Mouse (Mus musculus): ENCODE results near the gene Odaph. TPM values are rescaled to one million over a fixed set of nuclear protein-coding genes. Genes with fewer than 3 reads are reported as not detected.

The Odaph gene
- polyA plus RNA-seq, 1 experiment from 2014 or later, result 0.30 TPM

- Histone ChIP-seq H3K9me3 (ENCODE audit: control insufficient read depth, low read length) (no peaks in the 10 kb centered on the region), H3K4me1 (replicated peaks; ENCODE audit: control insufficient read depth, insufficient read depth) (peaks cover 7% of the 10 kb centered on the region), H3K36me3 (ENCODE audit: control insufficient read depth, insufficient read depth, low read length) (peaks cover 5% of the 10 kb centered on the region), H3K9ac (ENCODE audit: low read length) (no peak overlapping the region), H3K27ac (replicated peaks) (no peak overlapping the region), H3K27me3 (ENCODE audit: control insufficient read depth, insufficient read depth, low read length) (no peaks in the 10 kb centered on the region), H3K4me2 (replicated peaks; ENCODE audit: low read depth) (no peak overlapping the region), H3K4me3 (ENCODE audit: low read depth, low read length) (no peak overlapping the region)
- TF ChIP-seq CTCF (IDR thresholded peaks at IDR 0.05; ENCODE audit: low read depth), result no peak
- TF ChIP-seq EP300 (optimal IDR thresholded peaks at IDR 0.05), result no peak
- WGBS, result 68% methylated on average over 1 of the region's 1 CpGs
- ATAC-seq (ENCODE audit: low FRiP score, low TSS enrichment) (no peak), DNase-seq (ENCODE audit: low spot score) (no peak)
These were observed 28.2 kb upstream of the Odaph start for GRCm38 (mm10) chr5:91959096-91959495.

DNA sequence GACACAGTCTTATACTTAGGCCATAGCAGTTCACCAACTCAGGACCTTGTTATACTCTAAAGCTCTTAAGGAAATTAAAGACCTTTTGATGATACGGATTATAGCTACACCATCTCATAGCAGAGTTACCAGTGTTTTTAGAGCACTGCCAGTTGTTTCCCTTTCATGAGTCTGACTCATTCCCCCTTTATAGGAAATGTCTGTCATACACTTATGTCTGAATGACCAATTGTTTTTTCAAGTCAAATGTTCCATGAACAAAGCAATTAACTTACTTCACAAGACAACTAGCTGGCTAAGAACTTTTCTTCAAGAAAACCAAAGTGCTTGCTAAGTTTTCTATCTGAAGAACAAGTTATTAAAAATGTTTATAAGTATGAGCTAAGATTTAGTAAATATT is 27.3 kb upstream of the Odaph start:
- no peak overlapping the region for H3K4me3 ChIP-seq (ENCODE audit: low read depth, low read length)
- peaks cover 7% of the 10 kb centered on the region for H3K4me1 ChIP-seq (replicated peaks; ENCODE audit: control insufficient read depth, insufficient read depth)
- H3K9ac ChIP-seq (ENCODE audit: low read length), result no peak overlapping the region
- H3K36me3 ChIP-seq (ENCODE audit: control insufficient read depth, insufficient read depth, low read length), result peaks cover 5% of the 10 kb centered on the region
- ATAC-seq (ENCODE audit: low FRiP score, low TSS enrichment) (no peak), DNase-seq (ENCODE audit: low spot score) (no peak)
- H3K27ac ChIP-seq (replicated peaks), result no peak overlapping the region; the same call in 1 of the 2 replicates
- no peaks in the 10 kb centered on the region for H3K27me3 ChIP-seq (ENCODE audit: control insufficient read depth, insufficient read depth, low read length)
- no peaks in the 10 kb centered on the region for H3K9me3 ChIP-seq (ENCODE audit: control insufficient read depth, low read length)
- H3K4me2 ChIP-seq (replicated peaks; ENCODE audit: low read depth), result peak overlapping the region; percentile 63
- 41% methylated on average over 1 of the region's 1 CpGs for WGBS
- TF ChIP-seq EP300 (optimal IDR thresholded peaks at IDR 0.05), result no peak
- TF ChIP-seq CTCF (IDR thresholded peaks at IDR 0.05; ENCODE audit: low read depth), result no peak

- Histone ChIP-seq H3K27me3 (ENCODE audit: control insufficient read depth, insufficient read depth, low read length) (no peaks in the 10 kb centered on the region), H3K9me3 (ENCODE audit: control insufficient read depth, low read length) (no peaks in the 10 kb centered on the region), H3K27ac (replicated peaks) (peak overlapping the region; percentile 80), H3K9ac (ENCODE audit: low read length) (peak overlapping the region; percentile 45), H3K4me2 (replicated peaks; ENCODE audit: low read depth) (peak overlapping the region; percentile 63), H3K36me3 (ENCODE audit: control insufficient read depth, insufficient read depth, low read length) (peaks cover 5% of the 10 kb centered on the region), H3K4me3 (ENCODE audit: low read depth, low read length) (peak overlapping the region; percentile 74; the same call in 1 of the 2 replicates), H3K4me1 (replicated peaks; ENCODE audit: control insufficient read depth, insufficient read depth) (peaks cover 7% of the 10 kb centered on the region)
- no peak for DNase-seq (ENCODE audit: low spot score)
- no peak for TF ChIP-seq CTCF (IDR thresholded peaks at IDR 0.05; ENCODE audit: low read depth)
- no peak for TF ChIP-seq EP300 (optimal IDR thresholded peaks at IDR 0.05)
- no peak for ATAC-seq (ENCODE audit: low FRiP score, low TSS enrichment)
- WGBS, result 29% methylated on average over 3 of the region's 3 CpGs
These were observed 26.5 kb upstream of the Odaph start for GRCm38 (mm10) chr5:91960606-91961254.

- Histone ChIP-seq H3K9me3 (ENCODE audit: control insufficient read depth, low read length) (no peaks in the 10 kb centered on the region), H3K27me3 (ENCODE audit: control insufficient read depth, insufficient read depth, low read length) (no peaks in the 10 kb centered on the region), H3K4me1 (replicated peaks; ENCODE audit: control insufficient read depth, insufficient read depth) (peaks cover 7% of the 10 kb centered on the region), H3K9ac (ENCODE audit: low read length) (peak overlapping the region; percentile 87; the same call in 1 of the 2 replicates), H3K27ac (replicated peaks) (peak overlapping the region; percentile 73; the same call in 1 of the 2 replicates), H3K4me3 (ENCODE audit: low read depth, low read length) (peak overlapping the region; percentile 74), H3K36me3 (ENCODE audit: control insufficient read depth, insufficient read depth, low read length) (peaks cover 5% of the 10 kb centered on the region), H3K4me2 (replicated peaks; ENCODE audit: low read depth) (peak overlapping the region; percentile 63)
- TF ChIP-seq CTCF (IDR thresholded peaks at IDR 0.05; ENCODE audit: low read depth) (no peak), EP300 (optimal IDR thresholded peaks at IDR 0.05) (no peak)
- ATAC-seq (ENCODE audit: low FRiP score, low TSS enrichment) (peak; percentile 62), DNase-seq (ENCODE audit: low spot score) (no peak)
- 70% methylated on average over 1 of the region's 1 CpGs for WGBS
These were observed 25.9 kb upstream of the Odaph start for GRCm38 (mm10) chr5:91961370-91961769.

GRCm38 (mm10) chr5:91962259-91962638 is 25.0 kb upstream of the Odaph start:
- peaks cover 7% of the 10 kb centered on the region for H3K4me1 ChIP-seq (replicated peaks; ENCODE audit: control insufficient read depth, insufficient read depth)
- H3K4me2 ChIP-seq (replicated peaks; ENCODE audit: low read depth), result peak overlapping the region; percentile 63
- H3K4me3 ChIP-seq (ENCODE audit: low read depth, low read length), result peak overlapping the region; percentile 74
- no peaks in the 10 kb centered on the region for H3K27me3 ChIP-seq (ENCODE audit: control insufficient read depth, insufficient read depth, low read length)
- WGBS, result under 1% methylated on average over 14 of the region's 14 CpGs
- DNase-seq (ENCODE audit: low spot score) (no peak), ATAC-seq (ENCODE audit: low FRiP score, low TSS enrichment) (peak; percentile 21; the same call in 1 of the 2 replicates)
- peak overlapping the region; percentile 87 for H3K9ac ChIP-seq (ENCODE audit: low read length)
- H3K27ac ChIP-seq (replicated peaks), result peak overlapping the region; percentile 99
- TF ChIP-seq CTCF (IDR thresholded peaks at IDR 0.05; ENCODE audit: low read depth) (no peak), EP300 (optimal IDR thresholded peaks at IDR 0.05) (peak; percentile 66)
- H3K9me3 ChIP-seq (ENCODE audit: control insufficient read depth, low read length), result no peaks in the 10 kb centered on the region
- peaks cover 1% of the 10 kb centered on the region for H3K36me3 ChIP-seq (ENCODE audit: control insufficient read depth, insufficient read depth, low read length)

All from stomach, postnatal 0 days (tissue).